Mouse (Mus musculus): ENCODE data around the gene Cdh9.

Cdh9 gene

DNA sequence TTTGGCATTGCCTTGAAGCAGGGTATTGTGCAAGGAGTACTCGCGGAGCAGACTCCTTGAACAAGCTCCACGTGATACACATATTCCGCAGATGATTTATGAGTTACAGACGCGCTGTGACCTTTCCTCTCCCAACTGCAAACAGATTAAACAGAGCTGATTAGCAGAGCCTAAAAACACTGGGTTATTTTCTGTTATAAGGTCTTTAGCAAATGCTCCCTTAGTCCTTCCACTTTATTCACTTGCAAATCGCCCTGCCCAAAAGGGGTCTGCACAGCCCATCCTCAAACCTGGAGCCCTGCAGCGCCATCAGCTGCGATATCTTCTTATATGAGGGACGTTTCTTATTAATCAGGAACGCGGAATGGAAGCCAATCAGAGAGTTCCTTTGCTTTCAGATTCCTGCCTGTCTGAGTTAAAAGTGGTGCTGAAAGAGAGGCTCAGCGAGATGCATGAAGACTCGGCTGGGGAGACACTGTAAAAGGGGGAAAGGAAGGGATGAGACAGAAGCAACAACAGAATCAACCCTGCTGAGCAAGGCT lies at the start of gene Cdh9:
Gene Cdh9 (plus strand): TSS at position 287 of the 542 bp plus-strand sequence.
- DNase-seq (ENCODE audit: low spot score in 2 of 2): no peak

DNA sequence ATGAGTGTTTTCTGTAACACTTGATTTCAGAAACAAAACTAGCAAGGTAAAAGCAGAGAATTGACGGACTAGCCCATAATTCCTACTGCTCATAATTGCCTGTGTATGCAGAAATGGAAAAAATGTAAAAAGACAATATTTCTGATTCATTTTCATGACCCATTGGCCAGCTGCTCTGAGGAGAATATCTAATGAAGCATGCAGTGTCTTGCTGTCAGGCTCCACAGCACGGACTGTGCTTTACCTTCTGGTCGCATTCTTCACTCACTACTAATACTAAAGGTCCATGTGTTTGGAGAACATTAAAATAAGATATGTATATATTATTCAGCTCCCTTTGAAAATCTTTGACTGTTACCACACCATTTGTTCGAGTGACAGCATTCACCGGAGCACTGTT lies 49.5 kb upstream of the Cdh9 start:
- no peak for DNase-seq (ENCODE audit: low spot score in 2 of 2)

- DNase-seq (ENCODE audit: low spot score in 2 of 2): no peak
Measured at GRCm38 (mm10) chr15:16699821-16700220, 28.7 kb upstream of the Cdh9 start.

GRCm38 (mm10) chr15:16702340-16702739 lies 26.2 kb upstream of the Cdh9 start:
- no peak for DNase-seq (ENCODE audit: low spot score in 2 of 2)

DNA sequence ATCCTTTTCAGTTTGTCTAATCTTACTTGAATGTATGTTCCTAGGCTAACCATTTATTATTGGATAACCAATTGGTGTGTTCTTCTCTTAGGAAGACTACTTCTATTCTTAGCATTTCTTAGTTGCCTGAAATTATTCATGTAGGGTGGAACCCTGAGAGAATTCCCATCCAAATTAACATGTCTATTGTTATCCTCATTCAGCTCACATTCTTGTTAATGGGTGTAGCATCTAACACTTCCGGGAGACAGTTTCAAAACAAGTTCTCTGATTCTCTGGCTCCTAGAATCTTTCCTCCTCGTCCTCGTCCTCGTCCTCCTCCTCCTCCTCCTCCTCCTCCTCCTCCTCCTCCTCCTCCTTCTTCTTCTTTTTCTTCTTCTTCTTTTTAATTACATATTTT lies 10.5 kb downstream of the Cdh9 start:
- DNase-seq (ENCODE audit: low spot score in 2 of 2): no peak

GRCm38 (mm10) chr15:16746672-16747071 lies 18.1 kb downstream of the Cdh9 start:
- no peak for DNase-seq (ENCODE audit: low spot score in 2 of 2)

- no peak for DNase-seq (ENCODE audit: low spot score in 2 of 2)
Measured at GRCm38 (mm10) chr15:16763252-16763651, 34.7 kb downstream of the Cdh9 start.

GRCm38 (mm10) chr15:16784575-16784974 lies 56.0 kb downstream of the Cdh9 start:
- no peak for DNase-seq (ENCODE audit: low spot score in 2 of 2)

GRCm38 (mm10) chr15:16792857-16793256 lies 64.3 kb downstream of the Cdh9 start:
- DNase-seq (ENCODE audit: low spot score in 2 of 2): no peak

GRCm38 (mm10) chr15:16801302-16801701 lies 72.7 kb downstream of the Cdh9 start:
- DNase-seq (ENCODE audit: low spot score in 2 of 2): no peak

DNA sequence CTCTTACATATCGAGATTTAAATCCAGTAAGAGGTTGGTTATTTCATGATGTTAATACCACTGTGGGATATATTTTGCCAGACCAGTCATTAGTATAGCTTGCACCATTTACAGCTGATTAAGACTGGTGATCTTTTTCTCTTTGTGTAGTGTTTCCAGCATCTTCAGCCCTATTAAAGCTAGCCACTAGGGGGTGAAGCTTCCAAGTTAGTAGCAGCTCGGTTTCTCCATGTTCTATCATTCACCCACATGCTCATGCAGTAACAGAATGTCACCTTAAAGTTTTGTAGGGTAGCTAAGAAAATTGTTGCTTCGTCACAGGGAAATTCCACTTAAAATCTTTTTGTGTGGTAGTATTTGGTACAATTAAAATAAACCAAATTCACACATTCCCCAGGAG lies 82.2 kb downstream of the Cdh9 start:
- DNase-seq (ENCODE audit: low spot score in 2 of 2): no peak

- DNase-seq (ENCODE audit: low spot score in 2 of 2): no peak
Measured at GRCm38 (mm10) chr15:16814035-16814434, 85.5 kb downstream of the Cdh9 start.

DNA sequence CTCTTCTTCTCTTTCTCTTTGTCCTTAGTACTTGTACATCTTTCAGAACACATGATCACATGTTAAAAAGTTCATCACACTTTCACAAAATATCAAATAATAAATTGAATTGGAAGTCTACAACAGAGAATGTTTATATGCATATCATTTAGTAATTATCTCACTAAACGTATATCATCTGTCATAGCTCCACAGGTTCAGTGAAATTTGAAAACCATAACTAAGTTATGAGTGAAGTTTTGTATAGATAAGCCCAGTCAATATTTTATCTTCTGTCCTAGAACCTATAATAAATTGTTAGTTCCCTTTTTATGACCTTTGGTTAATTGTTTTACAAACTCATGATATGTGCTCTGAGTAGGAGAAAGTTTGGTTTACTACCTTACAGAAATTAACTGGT lies 106.2 kb downstream of the Cdh9 start:
- no peak for DNase-seq (ENCODE audit: low spot score in 2 of 2)

DNA sequence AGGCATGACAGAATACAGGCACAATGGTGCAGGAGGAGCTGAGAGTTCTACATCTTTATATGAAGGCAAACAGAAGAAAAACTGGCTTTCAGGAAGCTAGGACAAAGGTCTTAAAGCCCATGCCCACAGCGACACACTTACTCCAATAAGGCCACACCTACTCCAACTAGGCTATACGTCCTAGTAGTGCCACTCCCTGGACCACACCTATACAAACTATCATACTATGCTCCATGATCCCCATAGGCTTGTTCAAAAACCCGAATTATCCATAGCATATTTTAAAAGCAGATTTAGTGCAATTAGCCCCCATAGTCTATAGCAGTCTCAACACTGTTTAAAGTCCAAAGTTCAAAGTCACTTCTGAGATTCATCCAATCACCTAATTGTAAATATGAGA lies 154.0 kb downstream of the Cdh9 start:
- no peak for DNase-seq (ENCODE audit: low spot score in 2 of 2)

- DNase-seq (ENCODE audit: low spot score in 2 of 2): no peak
Measured at GRCm38 (mm10) chr15:16896674-16897073, 168.1 kb downstream of the Cdh9 start.

Measured in spleen, postnatal 14 days (tissue).